Mouse (Mus musculus): ENCODE measurements around the gene Tdrkh. TPM values are rescaled to one million over a fixed set of nuclear protein-coding genes. Genes with fewer than 3 reads are reported as not detected.

Gene Tdrkh
- polyA plus RNA-seq, 1 experiment from 2014 or later = 43.5 TPM

DNA sequence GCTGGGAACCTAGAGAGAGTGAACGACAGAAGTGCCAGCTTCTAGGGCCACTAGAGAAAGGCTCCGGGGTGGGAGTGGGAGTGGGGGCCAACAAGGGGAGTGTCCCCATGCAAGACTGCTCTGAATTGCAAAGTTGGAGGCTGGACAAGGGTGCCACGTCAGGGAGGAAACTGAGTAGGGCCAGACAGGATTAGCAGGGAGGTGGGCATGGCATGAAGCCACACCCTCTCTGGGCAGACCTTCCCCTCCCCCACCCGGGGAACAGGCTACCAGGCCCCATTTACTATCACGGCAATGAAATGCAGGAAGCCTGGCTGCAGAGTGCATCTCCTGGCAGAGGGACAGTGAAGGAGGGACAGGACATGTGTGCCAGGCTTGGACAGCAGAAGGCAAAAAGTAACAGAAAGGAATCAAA, 39.5 kb upstream of the Tdrkh start:
- WGBS = 0% methylated on average over 5 of the region's 5 CpGs
- Histone ChIP-seq H3K9ac (replicated peaks) (no peak overlapping the region), H3K4me2 (peak overlapping the region; percentile 40), H3K27ac (replicated peaks) (no peak overlapping the region), H3K9me3 (replicated peaks) (no peaks in the 10 kb centered on the region), H3K36me3 (no peaks in the 10 kb centered on the region), H3K4me1 (peaks cover 29% of the 10 kb centered on the region), H3K4me3 (replicated peaks) (no peak overlapping the region), H3K27me3 (replicated peaks) (0 out of 2 replicates have a peak, but pooled peaks cover 6% of the 10 kb centered on the region)
- ATAC-seq (ENCODE audit: low FRiP score) = peak; percentile 32; the same call in 1 of the 2 replicates

DNA sequence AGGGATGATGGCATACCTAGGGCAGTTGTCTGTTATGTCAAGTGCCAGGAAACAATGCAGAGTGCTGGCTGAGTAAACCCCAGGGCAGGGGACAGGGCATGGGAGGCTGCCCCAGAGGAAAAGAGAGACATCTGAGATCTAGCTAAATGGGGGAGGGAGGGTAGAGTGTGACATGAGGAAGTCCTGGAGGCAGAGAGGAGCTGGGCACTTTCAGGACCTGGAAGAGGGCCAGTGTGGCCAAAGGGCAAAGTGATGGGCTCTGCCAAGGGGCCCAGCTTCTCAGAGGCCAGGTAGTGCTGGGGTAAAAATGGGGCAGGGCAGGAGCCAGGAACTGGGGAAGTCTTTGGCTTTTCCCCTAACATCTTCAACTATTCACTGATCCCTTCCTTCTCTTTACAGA, 38.4 kb upstream of the Tdrkh start:
- Histone ChIP-seq H3K36me3 (no peaks in the 10 kb centered on the region), H3K9me3 (replicated peaks) (no peaks in the 10 kb centered on the region), H3K27me3 (replicated peaks) (0 out of 2 replicates have a peak, but pooled peaks cover 6% of the 10 kb centered on the region), H3K4me1 (peaks cover 29% of the 10 kb centered on the region), H3K9ac (replicated peaks) (no peak overlapping the region), H3K4me3 (replicated peaks) (no peak overlapping the region), H3K4me2 (no peak overlapping the region), H3K27ac (replicated peaks) (no peak overlapping the region)
- no peak for ATAC-seq (ENCODE audit: low FRiP score)

DNA sequence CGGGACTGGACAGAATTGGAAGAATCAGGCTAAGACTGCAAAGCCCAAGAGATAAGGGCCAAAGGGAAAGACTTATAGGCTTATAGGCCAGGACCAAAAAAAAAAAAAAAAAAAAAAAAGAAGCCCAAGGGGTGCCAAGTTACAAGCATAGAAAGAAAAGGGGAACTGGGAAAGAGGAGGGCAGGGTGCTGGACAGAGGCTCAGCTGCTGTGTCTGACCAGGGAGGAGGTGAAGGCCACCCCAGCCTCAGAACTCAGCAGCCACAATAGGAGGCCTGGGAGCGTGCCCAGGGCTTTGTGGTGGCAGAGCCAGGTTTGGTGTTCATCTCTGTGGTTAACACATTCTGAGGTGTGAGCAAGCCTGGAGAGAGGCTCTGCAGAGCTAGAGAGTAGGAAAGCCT, 37.9 kb upstream of the Tdrkh start:
- no peaks in the 10 kb centered on the region for H3K9me3 ChIP-seq (replicated peaks)
- peaks cover 29% of the 10 kb centered on the region for H3K4me1 ChIP-seq
- 85% methylated on average over 2 of the region's 2 CpGs for WGBS
- no peaks in the 10 kb centered on the region for H3K36me3 ChIP-seq
- ATAC-seq (ENCODE audit: low FRiP score) = no peak
- 0 out of 2 replicates have a peak, but pooled peaks cover 6% of the 10 kb centered on the region for H3K27me3 ChIP-seq (replicated peaks)
- no peak overlapping the region for H3K9ac ChIP-seq (replicated peaks)
- no peak overlapping the region for H3K27ac ChIP-seq (replicated peaks)
- no peak overlapping the region for H3K4me3 ChIP-seq (replicated peaks)
- H3K4me2 ChIP-seq = no peak overlapping the region

GRCm38 (mm10) chr3:94375861-94376260, 37.2 kb upstream of the Tdrkh start:
- WGBS = 71% methylated on average over 5 of the region's 5 CpGs
- no peak overlapping the region for H3K4me2 ChIP-seq

GRCm38 (mm10) chr3:94377028-94377923, 35.8 kb upstream of the Tdrkh start:
- H3K4me3 ChIP-seq (replicated peaks) = no peak overlapping the region

More at GRCm38 (mm10) chr3:94375861-94376260, 37.2 kb upstream of the Tdrkh start:
- Histone ChIP-seq H3K4me1 (peaks cover 29% of the 10 kb centered on the region), H3K4me3 (replicated peaks) (no peak overlapping the region), H3K27ac (replicated peaks) (no peak overlapping the region), H3K36me3 (no peaks in the 10 kb centered on the region), H3K9me3 (replicated peaks) (no peaks in the 10 kb centered on the region), H3K27me3 (replicated peaks) (0 out of 2 replicates have a peak, but pooled peaks cover 6% of the 10 kb centered on the region), H3K9ac (replicated peaks) (no peak overlapping the region)
- ATAC-seq (ENCODE audit: low FRiP score) = no peak

GRCm38 (mm10) chr3:94379831-94380510, 33.1 kb upstream of the Tdrkh start:
- no peaks in the 10 kb centered on the region for H3K27me3 ChIP-seq (replicated peaks)
- 34% methylated on average over 9 of the region's 9 CpGs for WGBS
- H3K4me1 ChIP-seq = no peaks in the 10 kb centered on the region
- H3K4me3 ChIP-seq (replicated peaks) = no peak overlapping the region
- H3K36me3 ChIP-seq = no peaks in the 10 kb centered on the region
- H3K9ac ChIP-seq (replicated peaks) = no peak overlapping the region
- ATAC-seq (ENCODE audit: low FRiP score) = no peak
- no peak overlapping the region for H3K4me2 ChIP-seq
- no peak overlapping the region for H3K27ac ChIP-seq (replicated peaks)
- H3K9me3 ChIP-seq (replicated peaks) = no peaks in the 10 kb centered on the region

More at GRCm38 (mm10) chr3:94377028-94377923, 35.8 kb upstream of the Tdrkh start:
- Histone ChIP-seq H3K4me1 (peaks cover 20% of the 10 kb centered on the region), H3K9ac (replicated peaks) (no peak overlapping the region), H3K27ac (replicated peaks) (no peak overlapping the region), H3K9me3 (replicated peaks) (no peaks in the 10 kb centered on the region), H3K4me2 (no peak overlapping the region), H3K27me3 (replicated peaks) (0 out of 2 replicates have a peak, but pooled peaks cover 6% of the 10 kb centered on the region), H3K36me3 (no peaks in the 10 kb centered on the region)
- ATAC-seq (ENCODE audit: low FRiP score) = no peak
- WGBS = 22% methylated on average over 13 of the region's 13 CpGs

DNA sequence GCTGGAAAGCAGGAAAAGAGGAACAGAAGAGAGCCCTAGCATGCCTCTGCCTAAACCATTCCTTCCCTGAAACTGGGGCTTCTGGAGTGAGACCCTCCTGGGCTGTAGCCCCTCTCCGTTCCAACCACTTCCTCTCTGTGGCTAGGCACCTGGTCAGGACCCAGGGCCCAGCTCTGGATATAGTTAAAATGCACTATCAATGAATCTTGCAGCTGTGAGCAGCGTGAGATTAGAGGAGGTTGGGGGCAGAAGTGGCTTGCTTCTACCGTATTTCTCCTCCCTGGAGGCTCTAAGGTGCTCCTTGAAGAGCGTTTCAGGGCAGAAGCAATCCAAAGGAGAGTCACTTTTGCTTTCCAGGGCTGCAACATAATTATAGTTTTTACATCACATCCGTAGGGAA, 30.8 kb upstream of the Tdrkh start:
- H3K9me3 ChIP-seq (replicated peaks) = no peaks in the 10 kb centered on the region
- ATAC-seq (ENCODE audit: low FRiP score) = no peak
- H3K36me3 ChIP-seq = no peaks in the 10 kb centered on the region
- no peak overlapping the region for H3K4me3 ChIP-seq (replicated peaks)
- H3K27me3 ChIP-seq (replicated peaks) = no peaks in the 10 kb centered on the region
- H3K27ac ChIP-seq (replicated peaks) = no peak overlapping the region
- H3K4me2 ChIP-seq = no peak overlapping the region
- 77% methylated on average over 5 of the region's 5 CpGs for WGBS
- no peak overlapping the region for H3K9ac ChIP-seq (replicated peaks)
- no peaks in the 10 kb centered on the region for H3K4me1 ChIP-seq

- Histone ChIP-seq H3K4me1 (no peaks in the 10 kb centered on the region), H3K27ac (replicated peaks) (no peak overlapping the region), H3K36me3 (no peaks in the 10 kb centered on the region), H3K27me3 (replicated peaks) (no peaks in the 10 kb centered on the region), H3K9ac (replicated peaks) (no peak overlapping the region), H3K4me2 (no peak overlapping the region), H3K9me3 (replicated peaks) (no peaks in the 10 kb centered on the region), H3K4me3 (replicated peaks) (no peak overlapping the region)
- WGBS = 78% methylated on average over 3 of the region's 3 CpGs
- no peak for ATAC-seq (ENCODE audit: low FRiP score)
These were observed 29.6 kb upstream of the Tdrkh start for GRCm38 (mm10) chr3:94383476-94383875.

GRCm38 (mm10) chr3:94386671-94387070, 26.4 kb upstream of the Tdrkh start:
- ATAC-seq (ENCODE audit: low FRiP score) = no peak
- Histone ChIP-seq H3K27ac (replicated peaks) (no peak overlapping the region), H3K9ac (replicated peaks) (no peak overlapping the region), H3K4me1 (no peaks in the 10 kb centered on the region), H3K4me2 (no peak overlapping the region), H3K9me3 (replicated peaks) (no peaks in the 10 kb centered on the region), H3K4me3 (replicated peaks) (no peak overlapping the region), H3K36me3 (no peaks in the 10 kb centered on the region), H3K27me3 (replicated peaks) (no peaks in the 10 kb centered on the region)
- WGBS = 55% methylated on average over 4 of the region's 4 CpGs

- no peak overlapping the region for H3K27ac ChIP-seq (replicated peaks)
- no peaks in the 10 kb centered on the region for H3K36me3 ChIP-seq
- no peak overlapping the region for H3K4me2 ChIP-seq
- no peak for ATAC-seq (ENCODE audit: low FRiP score)
- H3K9me3 ChIP-seq (replicated peaks) = no peaks in the 10 kb centered on the region
- no peak overlapping the region for H3K9ac ChIP-seq (replicated peaks)
- 94% methylated on average over 10 of the region's 10 CpGs for WGBS
- H3K4me3 ChIP-seq (replicated peaks) = no peak overlapping the region
- H3K27me3 ChIP-seq (replicated peaks) = no peaks in the 10 kb centered on the region
- no peaks in the 10 kb centered on the region for H3K4me1 ChIP-seq
These were observed 25.7 kb upstream of the Tdrkh start for GRCm38 (mm10) chr3:94387391-94387790.

- H3K9me3 ChIP-seq (replicated peaks) = no peaks in the 10 kb centered on the region
- H3K9ac ChIP-seq (replicated peaks) = no peak overlapping the region
- no peak overlapping the region for H3K4me3 ChIP-seq (replicated peaks)
- ATAC-seq (ENCODE audit: low FRiP score) = no peak
- H3K27me3 ChIP-seq (replicated peaks) = no peaks in the 10 kb centered on the region
- no peak overlapping the region for H3K27ac ChIP-seq (replicated peaks)
- H3K36me3 ChIP-seq = no peaks in the 10 kb centered on the region
- peaks cover 2% of the 10 kb centered on the region; the same call in 1 of the 2 replicates for H3K4me1 ChIP-seq
- H3K4me2 ChIP-seq = no peak overlapping the region
- WGBS = 94% methylated on average over 5 of the region's 5 CpGs
These were observed 25.0 kb upstream of the Tdrkh start for GRCm38 (mm10) chr3:94388047-94388446.

GRCm38 (mm10) chr3:94389420-94389819, 23.7 kb upstream of the Tdrkh start:
- Histone ChIP-seq H3K27me3 (replicated peaks) (no peaks in the 10 kb centered on the region), H3K9ac (replicated peaks) (no peak overlapping the region), H3K4me2 (no peak overlapping the region), H3K9me3 (replicated peaks) (no peaks in the 10 kb centered on the region), H3K36me3 (no peaks in the 10 kb centered on the region), H3K4me1 (peaks cover 7% of the 10 kb centered on the region; the same call in 1 of the 2 replicates), H3K4me3 (replicated peaks) (no peak overlapping the region), H3K27ac (replicated peaks) (no peak overlapping the region)
- no peak for ATAC-seq (ENCODE audit: low FRiP score)
- WGBS = 98% methylated on average over 16 of the region's 16 CpGs

Measured in neural tube, embryonic 15.5 days (tissue).